Mouse (Mus musculus): Measurements from ENCODE around the gene E130308A19Rik. TPM values are rescaled to one million over a fixed set of nuclear protein-coding genes. Genes with fewer than 3 reads are reported as not detected.

Gene E130308A19Rik
- polyA plus RNA-seq, 1 experiment from 2014 or later: 66.4 TPM

- peak overlapping the region; percentile 90 for H3K4me2 ChIP-seq (replicated peaks)
- no peak for ATAC-seq (ENCODE audit: low FRiP score, low read depth)
- H3K4me1 ChIP-seq: peaks cover 12% of the 10 kb centered on the region; the same call in 1 of the 2 replicates
- H3K9ac ChIP-seq: no peak overlapping the region
- H3K27ac ChIP-seq: no peak overlapping the region
- H3K9me3 ChIP-seq: no peaks in the 10 kb centered on the region
- no peaks in the 10 kb centered on the region for H3K27me3 ChIP-seq (replicated peaks)
- 63% methylated on average over 1 of the region's 1 CpGs for WGBS
- H3K4me3 ChIP-seq: no peak overlapping the region
- H3K36me3 ChIP-seq: no peaks in the 10 kb centered on the region
Measured at GRCm38 (mm10) chr4:59804754-59805153, 178.7 kb downstream of the E130308A19Rik start.

GRCm38 (mm10) chr4:59805181-59805967, 179.4 kb downstream of the E130308A19Rik start, which contains the start of gene Snx30:
Gene Snx30, plus strand, starts transcription at chr4:59805840.
- H3K36me3 ChIP-seq: no peaks in the 10 kb centered on the region
- H3K4me2 ChIP-seq (replicated peaks): peak within 1 kb of the TSS; percentile 90
- no peaks in the 10 kb centered on the region for H3K27me3 ChIP-seq (replicated peaks)
- no peaks in the 10 kb centered on the region for H3K9me3 ChIP-seq
- peak within 1 kb of the TSS; percentile 72 for H3K9ac ChIP-seq
- WGBS: 2% methylated on average over 45 of the region's 45 CpGs
- ATAC-seq (ENCODE audit: low FRiP score, low read depth): peak; percentile 93
- H3K4me3 ChIP-seq: peak within 1 kb of the TSS; percentile 84
- H3K4me1 ChIP-seq: peaks cover 12% of the 10 kb centered on the region; the same call in 1 of the 2 replicates
- H3K27ac ChIP-seq: peak within 1 kb of the TSS; percentile 79

DNA sequence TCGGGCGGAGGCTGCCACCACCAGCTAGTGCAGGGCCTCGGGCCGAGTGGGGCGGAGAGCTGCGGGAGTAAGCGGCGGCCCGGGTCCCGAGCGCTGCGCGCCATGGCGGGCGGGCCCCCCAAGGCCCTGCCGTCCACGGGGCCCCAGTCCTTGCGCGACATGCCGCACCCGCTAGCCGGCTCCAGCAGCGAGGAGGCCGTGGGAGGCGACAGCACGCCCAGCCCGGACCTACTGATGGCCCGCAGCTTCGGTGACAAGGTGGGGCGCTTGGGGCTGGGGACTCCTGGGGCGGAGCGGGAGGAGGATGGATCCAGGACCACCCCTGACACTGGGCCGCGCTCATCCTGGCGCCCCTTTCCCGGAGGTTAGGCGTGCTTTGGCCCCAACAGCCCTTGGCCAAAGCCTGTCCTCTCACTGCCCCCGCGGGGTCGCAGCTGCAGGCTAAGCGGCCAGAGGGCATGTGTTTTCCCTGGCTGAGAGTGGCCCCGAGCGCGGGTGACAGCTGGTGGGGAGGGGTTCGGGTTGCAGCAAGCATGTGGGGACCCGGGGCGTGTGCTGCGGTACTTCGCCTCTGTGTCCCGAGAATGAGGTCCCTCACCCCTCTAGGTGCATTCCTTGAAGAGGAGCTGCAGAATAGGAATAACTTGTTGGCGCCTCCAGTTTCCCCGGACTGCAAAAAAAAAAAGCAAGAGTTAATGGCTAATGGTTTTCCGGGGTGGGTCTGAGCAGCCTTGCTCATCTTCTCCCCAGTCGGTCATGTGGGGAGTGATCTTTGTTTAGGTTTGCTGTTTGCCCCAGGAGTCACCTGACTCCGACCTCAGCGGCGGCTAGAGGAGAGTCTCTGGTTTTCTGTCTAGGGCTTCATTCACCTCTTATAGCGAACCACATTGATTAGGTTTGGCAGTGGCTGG, 180.2 kb downstream of the E130308A19Rik start:
- under 1% methylated on average over 52 of the region's 58 CpGs for WGBS
- H3K4me2 ChIP-seq (replicated peaks): peak overlapping the region; percentile 90
- peak overlapping the region; percentile 84 for H3K4me3 ChIP-seq
- H3K27me3 ChIP-seq (replicated peaks): no peaks in the 10 kb centered on the region
- H3K9me3 ChIP-seq: no peaks in the 10 kb centered on the region
- ATAC-seq (ENCODE audit: low FRiP score, low read depth): peak; percentile 79
- peak overlapping the region; percentile 79 for H3K27ac ChIP-seq
- H3K9ac ChIP-seq: peak overlapping the region; percentile 72
- no peaks in the 10 kb centered on the region for H3K36me3 ChIP-seq
- peaks cover 12% of the 10 kb centered on the region; the same call in 1 of the 2 replicates for H3K4me1 ChIP-seq

DNA sequence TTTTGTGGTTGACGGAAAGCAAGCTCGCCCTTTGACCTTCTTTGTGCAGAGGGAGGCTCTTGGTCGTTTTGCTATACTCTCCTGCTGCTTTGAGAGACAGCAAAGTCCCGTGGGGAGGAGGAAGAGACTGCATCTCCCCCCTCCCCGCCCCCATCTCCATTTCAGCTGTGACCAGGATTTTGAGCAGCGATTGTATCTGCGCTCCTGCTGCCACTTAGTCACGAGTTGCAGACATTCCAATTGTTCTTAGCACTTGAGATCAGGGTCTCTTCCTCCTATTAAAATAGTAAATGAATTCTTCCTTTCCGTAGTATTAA, 180.8 kb downstream of the E130308A19Rik start:
- Histone ChIP-seq H3K4me3 (peak overlapping the region; percentile 84), H3K9me3 (no peaks in the 10 kb centered on the region), H3K4me1 (peaks cover 12% of the 10 kb centered on the region; the same call in 1 of the 2 replicates), H3K27me3 (replicated peaks) (no peaks in the 10 kb centered on the region), H3K27ac (no peak overlapping the region), H3K9ac (peak overlapping the region; percentile 72), H3K36me3 (no peaks in the 10 kb centered on the region), H3K4me2 (replicated peaks) (peak overlapping the region; percentile 90)
- peak; percentile 10; the same call in 1 of the 2 replicates for ATAC-seq (ENCODE audit: low FRiP score, low read depth)
- WGBS: 5% methylated on average over 9 of the region's 9 CpGs

GRCm38 (mm10) chr4:59807521-59807920, 181.5 kb downstream of the E130308A19Rik start:
- Histone ChIP-seq H3K9ac (no peak overlapping the region), H3K27ac (no peak overlapping the region), H3K4me2 (replicated peaks) (peak overlapping the region; percentile 90), H3K4me1 (peaks cover 12% of the 10 kb centered on the region; the same call in 1 of the 2 replicates), H3K36me3 (no peaks in the 10 kb centered on the region), H3K27me3 (replicated peaks) (no peaks in the 10 kb centered on the region), H3K4me3 (no peak overlapping the region), H3K9me3 (no peaks in the 10 kb centered on the region)
- no peak for ATAC-seq (ENCODE audit: low FRiP score, low read depth)
- 65% methylated on average over 2 of the region's 2 CpGs for WGBS

DNA sequence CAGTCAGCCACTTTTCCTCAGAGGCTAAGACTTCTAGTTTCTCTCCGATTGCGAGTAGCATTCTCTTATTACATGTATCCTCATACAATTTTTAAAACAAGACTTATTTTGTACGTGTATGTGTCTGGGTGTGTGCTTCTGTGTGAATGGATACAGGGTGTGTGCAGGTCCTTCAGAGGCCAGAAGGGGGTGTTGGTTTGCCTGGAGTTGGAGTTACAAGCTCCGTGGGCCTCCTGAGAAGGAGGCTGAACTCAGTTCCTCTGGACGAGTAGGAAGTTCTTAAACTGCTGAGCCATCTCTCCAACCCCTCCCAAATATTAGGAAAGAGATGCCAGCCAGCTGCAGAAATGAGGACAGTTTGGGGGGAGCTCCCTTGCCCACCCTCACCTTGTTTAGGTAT, 182.4 kb downstream of the E130308A19Rik start:
- 83% methylated on average over 5 of the region's 5 CpGs for WGBS
- no peak overlapping the region for H3K9ac ChIP-seq

More for the DNA sequence above, 182.4 kb downstream of the E130308A19Rik start:
- no peak for ATAC-seq (ENCODE audit: low FRiP score, low read depth)
- peaks cover 12% of the 10 kb centered on the region; the same call in 1 of the 2 replicates for H3K4me1 ChIP-seq
- no peaks in the 10 kb centered on the region for H3K36me3 ChIP-seq
- H3K27ac ChIP-seq: no peak overlapping the region
- no peaks in the 10 kb centered on the region for H3K9me3 ChIP-seq
- no peak overlapping the region for H3K4me3 ChIP-seq
- H3K27me3 ChIP-seq (replicated peaks): no peaks in the 10 kb centered on the region
- H3K4me2 ChIP-seq (replicated peaks): peak overlapping the region; percentile 9; the same call in 1 of the 2 replicates

Other genes starting within 250 kb of the E130308A19Rik start
- 1.2 and 1.3 TPM in 2 replicates for gene Susd1, start 187.6 kb upstream of the E130308A19Rik start, polyA plus RNA-seq (2016; fragmentation: Nextera tagmentation; extraction: Ambion mirVana)
- gene Ptbp3, start 76.8 kb upstream of the E130308A19Rik start, polyA plus RNA-seq (2016; fragmentation: Nextera tagmentation; extraction: Ambion mirVana): 30.6 and 35.2 TPM in 2 replicates
- gene Hsdl2, start 44.6 kb upstream of the E130308A19Rik start, polyA plus RNA-seq (2016; fragmentation: Nextera tagmentation; extraction: Ambion mirVana): 43.2 and 45.4 TPM in 2 replicates
- 82.4 and 87.2 TPM in 2 replicates for gene Inip, start 175.4 kb downstream of the E130308A19Rik start, polyA plus RNA-seq (2016; fragmentation: Nextera tagmentation; extraction: Ambion mirVana)
- 17.1 and 20.2 TPM in 2 replicates for gene Snx30, start 179.6 kb downstream of the E130308A19Rik start, polyA plus RNA-seq (2016; fragmentation: Nextera tagmentation; extraction: Ambion mirVana)